Mouse (Mus musculus): Measurements from ENCODE around the gene Cyp2s1. TPM values are rescaled to one million over a fixed set of nuclear protein-coding genes. Genes with fewer than 3 reads are reported as not detected.
"Not testable (repeated sequence)": the region's sequence is repeated elsewhere in the genome, so short reads cannot be mapped to it uniquely, and the experiment has no call there.

Gene Cyp2s1
- polyA plus RNA-seq, 1 experiment = 10.1 TPM

DNA sequence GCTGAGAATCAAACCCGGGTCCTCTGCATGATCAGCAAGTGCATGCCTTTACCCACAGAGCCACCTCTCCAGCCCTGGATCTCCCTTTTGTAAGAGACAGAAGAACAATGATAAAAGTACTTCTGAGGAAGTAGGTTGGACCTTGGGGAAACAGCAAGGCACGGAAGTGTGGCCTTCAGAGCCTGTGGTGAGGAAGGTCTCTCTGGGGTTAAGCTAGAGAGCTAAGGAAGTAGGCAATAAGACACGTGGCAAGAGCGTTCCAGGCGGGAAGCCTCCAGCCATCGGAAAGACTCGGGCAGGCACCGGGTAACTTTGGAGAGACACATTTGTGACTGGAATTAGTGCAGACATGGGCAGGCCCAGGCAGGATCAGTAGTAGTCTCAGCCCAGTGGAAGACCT lies 21.9 kb downstream of the Cyp2s1 start:
- H3K4me3 ChIP-seq (replicated peaks; ENCODE audit: insufficient read depth, low read depth, low read length) = no peak overlapping the region
- WGBS = 86% methylated on average over 8 of the region's 8 CpGs
- no peaks in the 10 kb centered on the region for H3K4me1 ChIP-seq (ENCODE audit: control insufficient read depth, insufficient read depth, low read length)

DNA sequence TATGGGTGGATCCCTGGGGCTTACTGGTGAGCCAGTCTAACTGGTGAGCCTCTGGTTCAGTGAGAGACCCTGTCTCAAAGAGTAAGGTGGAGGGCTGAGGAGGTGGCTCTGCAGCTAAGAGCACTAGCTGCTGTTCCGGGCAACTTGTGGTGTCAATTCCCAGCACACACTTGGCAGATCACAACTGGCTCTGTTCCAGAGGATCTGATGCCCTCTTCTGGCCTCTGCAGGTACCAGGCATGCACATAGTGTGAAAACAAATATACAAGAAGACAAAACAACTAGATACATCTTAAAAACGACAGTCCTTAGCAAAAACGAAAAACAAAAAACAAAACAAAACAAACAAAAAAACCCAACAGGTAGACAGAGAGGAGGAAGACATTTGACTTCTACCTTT lies 23.0 kb downstream of the Cyp2s1 start:
- TF ChIP-seq POLR2A (IDR thresholded peaks at IDR 0.05; ENCODE audit: borderline replicate concordance, insufficient read depth, low read length) (no peak), CTCF (IDR thresholded peaks at IDR 0.05; ENCODE audit: borderline replicate concordance, insufficient read depth, low read depth, low read length) (no peak)
- 44% methylated on average over 3 of the region's 3 CpGs for WGBS
- Histone ChIP-seq H3K27me3 (ENCODE audit: control insufficient read depth, insufficient read depth, low read length) (no peaks in the 10 kb centered on the region), H3K27ac (ENCODE audit: insufficient read depth, low read length) (no peak overlapping the region), H3K4me3 (replicated peaks; ENCODE audit: insufficient read depth, low read depth, low read length) (no peak overlapping the region), H3K4me1 (ENCODE audit: control insufficient read depth, insufficient read depth, low read length) (no peaks in the 10 kb centered on the region)
- DNase-seq = no peak

More for the DNA sequence above, 21.9 kb downstream of the Cyp2s1 start:
- no peak overlapping the region for H3K27ac ChIP-seq (ENCODE audit: insufficient read depth, low read length)
- TF ChIP-seq POLR2A (IDR thresholded peaks at IDR 0.05; ENCODE audit: borderline replicate concordance, insufficient read depth, low read length) (no peak), CTCF (IDR thresholded peaks at IDR 0.05; ENCODE audit: borderline replicate concordance, insufficient read depth, low read depth, low read length) (no peak)
- DNase-seq = no peak
- no peaks in the 10 kb centered on the region for H3K27me3 ChIP-seq (ENCODE audit: control insufficient read depth, insufficient read depth, low read length)

- 54% methylated on average over 9 of the region's 9 CpGs for whole genome bisulfite sequencing
- not testable (repeated sequence) for H3K4me3 ChIP-seq (replicated peaks; ENCODE audit: insufficient read depth, low read depth, low read length); H3K4me1 ChIP-seq (ENCODE audit: control insufficient read depth, insufficient read depth, low read length); DNase-seq; H3K27me3 ChIP-seq (ENCODE audit: control insufficient read depth, insufficient read depth, low read length); H3K27ac ChIP-seq (ENCODE audit: insufficient read depth, low read length)
Observed at GRCm38 (mm10) chr7:25792966-25793365, 23.7 kb downstream of the Cyp2s1 start.

DNA sequence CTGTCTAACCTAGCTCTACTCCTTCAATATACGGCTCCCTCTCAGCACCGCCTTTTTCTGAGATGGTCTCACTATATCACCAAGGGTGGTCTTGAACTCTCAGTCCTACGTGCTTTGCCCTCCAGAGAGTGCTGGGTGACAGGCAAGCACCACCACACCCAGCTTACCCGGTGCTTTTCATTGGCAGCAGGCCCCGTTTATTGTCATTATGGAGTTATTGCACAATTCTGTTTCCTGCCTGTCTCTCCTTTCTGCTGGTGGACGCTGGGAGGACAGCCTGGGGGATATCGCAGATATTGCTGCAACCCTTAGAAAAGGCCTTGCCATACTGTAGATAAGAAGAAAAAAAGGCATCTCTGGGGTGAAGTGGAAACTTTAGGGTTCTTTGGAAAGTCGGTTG lies 26.1 kb downstream of the Cyp2s1 start:
- TF ChIP-seq POLR2A (IDR thresholded peaks at IDR 0.05; ENCODE audit: borderline replicate concordance, insufficient read depth, low read length) = no peak
- TF ChIP-seq CTCF (IDR thresholded peaks at IDR 0.05; ENCODE audit: borderline replicate concordance, insufficient read depth, low read depth, low read length) = no peak
- 54% methylated on average over 8 of the region's 8 CpGs for whole genome bisulfite sequencing
- H3K4me3 ChIP-seq (replicated peaks; ENCODE audit: insufficient read depth, low read depth, low read length) = no peak overlapping the region
- H3K27me3 ChIP-seq (ENCODE audit: control insufficient read depth, insufficient read depth, low read length) = peaks cover 3% of the 10 kb centered on the region; the same call in 1 of the 2 replicates
- no peaks in the 10 kb centered on the region for H3K4me1 ChIP-seq (ENCODE audit: control insufficient read depth, insufficient read depth, low read length)
- no peak overlapping the region for H3K27ac ChIP-seq (ENCODE audit: insufficient read depth, low read length)
- no peak for DNase-seq

GRCm38 (mm10) chr7:25789129-25789440 lies 27.6 kb downstream of the Cyp2s1 start:
- Histone ChIP-seq H3K4me1 (ENCODE audit: control insufficient read depth, insufficient read depth, low read length) (no peaks in the 10 kb centered on the region), H3K4me3 (replicated peaks; ENCODE audit: insufficient read depth, low read depth, low read length) (no peak overlapping the region), H3K27ac (ENCODE audit: insufficient read depth, low read length) (no peak overlapping the region), H3K27me3 (ENCODE audit: control insufficient read depth, insufficient read depth, low read length) (peaks cover 3% of the 10 kb centered on the region; the same call in 1 of the 2 replicates)
- WGBS = 23% methylated on average over 3 of the region's 3 CpGs
- DNase-seq = no peak
- no peak for TF ChIP-seq CTCF (IDR thresholded peaks at IDR 0.05; ENCODE audit: borderline replicate concordance, insufficient read depth, low read depth, low read length)
- no peak for TF ChIP-seq POLR2A (IDR thresholded peaks at IDR 0.05; ENCODE audit: borderline replicate concordance, insufficient read depth, low read length)

GRCm38 (mm10) chr7:25788220-25789128 lies 28.2 kb downstream of the Cyp2s1 start, which contains the start of gene Axl:
Axl (minus strand) TSS chr7:25788705.
- 2% methylated on average over 30 of the region's 30 CpGs for WGBS

DNA sequence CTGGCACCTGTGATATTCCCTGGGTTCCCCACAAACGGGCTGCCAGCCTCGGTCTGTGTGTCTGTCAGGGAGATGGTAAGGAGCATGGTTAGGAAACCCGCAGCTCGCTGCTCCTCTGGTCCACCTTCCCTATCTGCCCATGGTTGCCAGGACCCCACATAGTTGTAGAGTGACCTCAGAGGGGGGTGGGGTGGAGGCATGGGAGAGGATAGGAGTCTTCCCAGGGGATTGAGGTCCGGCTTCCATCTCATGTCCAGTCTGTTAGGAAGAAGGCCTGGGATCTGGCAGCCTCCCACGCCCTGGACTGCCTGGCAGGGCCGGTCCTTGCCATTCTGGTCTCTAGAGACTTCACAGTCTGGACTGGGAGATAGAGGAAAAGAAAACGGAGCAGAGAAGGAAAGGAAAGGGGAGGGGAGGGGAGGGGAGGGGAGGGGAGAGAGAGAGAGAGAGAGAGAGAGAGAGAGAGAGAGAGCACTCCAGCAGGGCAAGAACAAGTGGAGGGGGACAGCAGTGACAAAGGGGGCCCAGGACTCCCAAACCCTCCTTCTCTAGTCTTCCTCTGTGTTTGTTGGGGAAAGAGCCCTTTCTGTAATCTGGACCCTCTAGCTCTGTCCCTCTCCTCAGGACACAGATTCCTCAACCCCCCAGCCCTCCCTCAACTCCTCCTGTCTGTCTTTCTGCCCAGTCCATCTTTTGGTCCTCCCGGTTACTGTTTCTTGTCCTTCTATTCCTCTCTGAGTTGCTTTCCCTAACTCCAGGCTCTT lies 29.1 kb downstream of the Cyp2s1 start:
- H3K4me3 ChIP-seq (replicated peaks; ENCODE audit: insufficient read depth, low read depth, low read length) = no peak overlapping the region
- 13% methylated on average over 9 of the region's 9 CpGs for WGBS
- no peak for DNase-seq
- no peaks in the 10 kb centered on the region for H3K4me1 ChIP-seq (ENCODE audit: control insufficient read depth, insufficient read depth, low read length)
- no peak overlapping the region for H3K27ac ChIP-seq (ENCODE audit: insufficient read depth, low read length)
- H3K27me3 ChIP-seq (ENCODE audit: control insufficient read depth, insufficient read depth, low read length) = peaks cover 3% of the 10 kb centered on the region; the same call in 1 of the 2 replicates
- TF ChIP-seq CTCF (IDR thresholded peaks at IDR 0.05; ENCODE audit: borderline replicate concordance, insufficient read depth, low read depth, low read length) (no peak), POLR2A (IDR thresholded peaks at IDR 0.05; ENCODE audit: borderline replicate concordance, insufficient read depth, low read length) (no peak)

More at GRCm38 (mm10) chr7:25788220-25789128, 28.2 kb downstream of the Cyp2s1 start, which contains the start of gene Axl:
- H3K27me3 ChIP-seq (ENCODE audit: control insufficient read depth, insufficient read depth, low read length) = peaks cover 3% of the 10 kb centered on the region; the same call in 1 of the 2 replicates
- DNase-seq = peak; percentile 22 to 24
- peak within 1 kb of the TSS; percentile 47 for H3K4me3 ChIP-seq (replicated peaks; ENCODE audit: insufficient read depth, low read depth, low read length)
- no peaks in the 10 kb centered on the region for H3K4me1 ChIP-seq (ENCODE audit: control insufficient read depth, insufficient read depth, low read length)
- no peak for TF ChIP-seq CTCF (IDR thresholded peaks at IDR 0.05; ENCODE audit: borderline replicate concordance, insufficient read depth, low read depth, low read length)
- TF ChIP-seq POLR2A (IDR thresholded peaks at IDR 0.05; ENCODE audit: borderline replicate concordance, insufficient read depth, low read length) = no peak
- H3K27ac ChIP-seq (ENCODE audit: insufficient read depth, low read length) = peak within 1 kb of the TSS; percentile 43; the same call in 1 of the 2 replicates

Data from cerebellum, adult 2 months (tissue).